Mouse (Mus musculus) hindbrain, embryonic 16.5 days (tissue): ENCODE measurements at regions not wholly inside any gene's neighbourhood (a gene's known extent, or its start where the extent isn't known, plus 50 kb on each side); places are given as distances from the start of the nearest gene placed in this dataset.
A peak's percentile ranks its signal among the peaks of the same experiment; 100 is the strongest.
"Not testable (repeated sequence)": the region's sequence is repeated elsewhere in the genome, so short reads cannot be mapped to it uniquely, and the experiment has no call there.

Experiments used
- ATAC-seq: fragments of 200-750 bp; cut with Nextera tagmentation; 2 replicates; pipeline ENCODE4 v1.8.0; 2017; ENCODE audit warnings: moderate TSS enrichment, moderate library complexity
- H3K27ac ChIP-seq: fragments of 300-500 bp; sonication (generic); 2 replicates; pipeline ENCODE4 v1.5.1; 2014; ENCODE audit warnings: low read depth, mild to moderate bottlenecking, control low read depth, low read length, moderate library complexity
- H3K27me3 ChIP-seq: fragments of 300-500 bp; sonication (generic); replicated peaks from 2 replicates; pipeline ENCODE4 v1.6.1; 2014; ENCODE audit warnings: low read length; ENCODE audit not compliant: control insufficient read depth, insufficient read depth
- H3K36me3 ChIP-seq: fragments of 300-500 bp; sonication (generic); 2 replicates; pipeline ENCODE4 v1.6.1; 2014; ENCODE audit warnings: mild to moderate bottlenecking, low read length, moderate library complexity, mixed read lengths; ENCODE audit not compliant: control insufficient read depth, insufficient read depth
- H3K4me1 ChIP-seq: fragments of 300-500 bp; sonication (generic); 2 replicates; pipeline ENCODE4 v1.6.1; 2014; ENCODE audit warnings: low read depth, low read length; ENCODE audit not compliant: control insufficient read depth, insufficient read depth
- H3K4me2 ChIP-seq: fragments of 300-500 bp; sonication (generic); 2 replicates; pipeline ENCODE4 v1.6.1; 2014; ENCODE audit warnings: mild to moderate bottlenecking, low read length, control low read depth, moderate library complexity
- H3K4me3 ChIP-seq: fragments of 300-500 bp; sonication (generic); 2 replicates; pipeline ENCODE4 v1.5.1; 2014; ENCODE audit warnings: mild to moderate bottlenecking, low read length, control low read depth, moderate library complexity
- H3K9ac ChIP-seq: fragments of 300-500 bp; sonication (generic); 2 replicates; pipeline ENCODE4 v1.6.1; 2014; ENCODE audit warnings: low read depth, mild to moderate bottlenecking, control low read depth, low read length, moderate library complexity
- H3K9me3 ChIP-seq: fragments of 300-500 bp; sonication (generic); 2 replicates; pipeline ENCODE4 v1.6.1; 2014; ENCODE audit warnings: mild to moderate bottlenecking, low read length, moderate library complexity; ENCODE audit not compliant: control insufficient read depth
- WGBS: fragments of 180-500 bp; shearing (Covaris S2); extraction: QIAGEN DNeasy Blood & Tissue Kit; methylation state at CpG from one replicate; pipeline ENCODE4 v1.1.7; 2014; 5-methylcytosine and 5-hydroxymethylcytosine counted together

DNA sequence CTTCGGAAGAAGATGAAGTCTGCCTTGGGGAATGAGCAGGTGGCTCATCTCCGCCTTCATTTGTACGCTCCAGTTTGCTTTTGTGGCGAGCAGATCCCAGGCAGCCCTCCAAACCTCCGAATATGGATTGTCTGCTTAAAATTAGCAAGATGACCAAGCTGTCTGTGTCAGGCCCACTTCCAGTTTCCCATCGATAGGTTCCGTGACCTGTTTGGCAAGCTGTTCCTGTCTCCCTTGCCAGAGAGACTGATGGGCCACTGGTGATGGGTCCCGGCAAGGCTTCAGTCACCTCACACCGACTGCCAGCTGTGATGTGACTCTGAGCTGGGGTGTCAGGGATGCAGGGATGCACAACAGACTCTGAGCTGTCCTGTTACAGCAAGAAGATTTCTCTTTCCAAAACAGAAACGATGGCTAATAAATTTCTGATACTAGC lies 96.4 kb downstream of the Enc1 start:
- Histone ChIP-seq H3K36me3 (no peaks in the 10 kb centered on the region), H3K9ac (no peak overlapping the region), H3K4me2 (no peak overlapping the region), H3K4me3 (no peak overlapping the region), H3K27me3 (no peaks in the 10 kb centered on the region), H3K27ac (no peak overlapping the region), H3K4me1 (peaks cover 12% of the 10 kb centered on the region), H3K9me3 (no peaks in the 10 kb centered on the region)
- 37% methylated on average over 10 of the region's 10 CpGs for WGBS
- ATAC-seq = peak; percentile 59; the same call in 1 of the 2 replicates

DNA sequence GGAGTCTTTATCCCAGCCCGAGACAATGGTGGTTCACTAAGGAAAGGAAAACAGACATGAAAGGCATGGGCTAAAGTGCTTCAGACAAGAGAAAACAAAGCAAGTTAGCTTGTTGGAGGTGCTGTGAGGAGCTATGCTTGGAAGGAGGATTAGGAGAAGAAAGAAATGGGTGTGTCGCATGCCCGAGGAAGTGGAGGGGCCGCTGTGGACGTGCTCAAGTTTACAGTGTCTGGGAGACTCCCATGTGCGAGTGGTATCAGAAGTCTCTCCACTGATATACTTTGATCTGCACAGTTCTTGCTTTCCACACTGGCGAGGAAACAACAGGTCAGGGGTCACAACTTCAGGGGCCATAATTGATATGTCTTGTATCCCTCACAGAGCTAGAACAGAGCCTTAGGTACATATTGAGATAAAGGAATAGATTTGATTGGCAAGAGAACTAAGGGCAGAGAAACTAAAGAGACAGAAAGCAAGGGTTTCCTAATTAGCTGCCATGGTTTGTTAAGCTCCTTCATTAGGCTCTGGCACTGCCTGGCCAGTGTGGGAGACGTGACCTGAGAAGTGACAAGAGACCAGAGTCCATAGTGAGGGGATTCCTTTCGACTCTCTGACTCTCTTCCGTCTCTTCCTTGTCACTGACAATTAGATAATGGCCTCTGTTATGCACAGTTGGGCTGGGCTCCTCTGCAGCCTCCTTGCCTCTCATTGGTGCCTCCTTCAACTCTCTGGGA lies 93.1 kb downstream of the Enc1 start:
- Histone ChIP-seq H3K36me3 (no peaks in the 10 kb centered on the region), H3K9me3 (no peaks in the 10 kb centered on the region), H3K4me2 (no peak overlapping the region), H3K27ac (no peak overlapping the region), H3K4me3 (no peak overlapping the region), H3K4me1 (peaks cover 12% of the 10 kb centered on the region), H3K9ac (no peak overlapping the region), H3K27me3 (no peaks in the 10 kb centered on the region)
- 21% methylated on average over 10 of the region's 10 CpGs for WGBS
- no peak for ATAC-seq

DNA sequence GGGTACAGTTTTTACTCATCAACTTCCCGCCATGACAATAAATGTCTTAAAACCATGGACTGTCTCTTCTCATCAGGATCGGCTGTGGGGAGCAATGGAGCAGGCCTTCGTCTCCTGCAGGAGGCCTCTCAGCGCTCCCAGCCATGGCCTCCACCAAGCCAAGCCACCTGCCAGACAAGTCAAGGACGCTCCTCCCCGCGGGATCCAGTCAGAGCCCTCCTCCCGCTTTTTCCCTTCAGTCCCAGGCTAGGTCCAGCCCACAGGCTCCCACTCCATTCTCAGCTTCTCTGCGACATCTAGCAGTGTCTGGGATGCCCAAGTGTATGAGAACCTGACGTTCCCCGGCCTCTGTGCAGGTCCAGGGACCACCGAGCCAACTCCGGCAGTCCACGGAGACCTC lies 90.2 kb downstream of the Enc1 start:
- Histone ChIP-seq H3K9ac (no peak overlapping the region), H3K4me1 (no peaks in the 10 kb centered on the region), H3K36me3 (no peaks in the 10 kb centered on the region), H3K4me3 (no peak overlapping the region), H3K27me3 (no peaks in the 10 kb centered on the region), H3K9me3 (no peaks in the 10 kb centered on the region), H3K27ac (no peak overlapping the region), H3K4me2 (no peak overlapping the region)
- ATAC-seq = no peak
- 88% methylated on average over 14 of the region's 14 CpGs for WGBS

DNA sequence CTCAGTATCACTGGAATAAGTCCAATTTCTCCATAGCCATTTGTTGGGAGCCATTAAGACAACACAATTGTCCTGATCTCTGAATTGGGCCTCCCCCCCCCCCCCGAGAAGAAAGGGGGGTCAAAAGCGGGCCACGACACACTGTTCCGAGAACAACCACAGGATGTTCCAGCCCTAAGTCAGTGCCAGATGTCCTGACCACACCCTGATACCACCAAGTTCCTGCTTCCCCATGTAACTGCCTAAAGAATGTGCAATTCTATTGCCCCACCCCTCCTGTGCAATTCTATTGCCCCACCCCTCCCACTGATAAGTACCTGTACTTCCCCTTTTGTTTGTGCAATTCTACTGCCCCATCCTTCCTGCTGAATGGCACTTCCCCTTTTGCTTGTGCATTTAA lies 80.4 kb downstream of the Enc1 start:
- not testable (repeated sequence) for ATAC-seq, H3K36me3 ChIP-seq
- WGBS = 77% methylated on average over 4 of the region's 4 CpGs

DNA sequence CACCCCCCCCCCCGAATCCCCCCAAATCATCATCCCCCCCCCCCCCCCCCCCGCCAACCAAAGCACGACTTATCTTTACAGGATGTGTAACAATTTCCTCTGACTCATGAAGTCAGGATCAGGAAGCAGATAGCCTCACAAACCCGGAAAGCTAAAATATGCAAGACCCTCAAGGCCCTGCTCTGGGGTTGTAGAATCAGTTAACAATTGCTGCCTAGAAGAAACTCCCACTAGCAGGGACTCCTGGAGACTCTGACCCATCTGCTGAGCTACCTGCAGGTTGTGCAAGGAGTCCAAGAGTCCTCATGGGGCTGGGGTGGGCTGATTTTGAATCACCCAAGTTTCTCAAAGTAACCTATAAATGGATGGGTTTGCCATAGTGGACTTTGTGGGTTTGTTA lies 79.9 kb downstream of the Enc1 start:
- ATAC-seq = no peak

More for the DNA sequence above, 80.4 kb downstream of the Enc1 start:
- H3K4me1 ChIP-seq, H3K4me3 ChIP-seq, H3K9me3 ChIP-seq, H3K4me2 ChIP-seq, H3K27ac ChIP-seq, H3K9ac ChIP-seq, H3K27me3 ChIP-seq: not testable (repeated sequence)

DNA sequence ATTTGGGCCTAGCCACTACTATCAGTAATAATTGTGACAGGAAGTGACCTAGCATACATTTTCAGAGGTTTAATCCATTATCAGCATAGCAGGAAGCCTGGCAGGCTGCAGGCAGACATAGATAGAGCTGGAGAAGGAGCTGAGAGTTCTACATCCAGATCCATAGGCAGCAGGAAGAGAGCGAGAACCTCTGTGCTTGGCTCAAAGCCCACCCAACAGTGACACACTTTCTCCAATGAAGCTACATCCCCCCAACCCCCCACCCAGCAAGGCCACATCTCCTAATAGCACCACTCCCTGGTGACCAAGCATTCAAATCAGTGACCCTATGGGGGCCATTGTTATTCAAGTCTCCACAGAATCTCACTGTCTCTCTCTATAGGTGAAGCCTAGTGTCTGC lies 79.4 kb downstream of the Enc1 start:
- Histone ChIP-seq H3K27me3 (no peaks in the 10 kb centered on the region), H3K27ac (no peak overlapping the region), H3K9ac (no peak overlapping the region), H3K36me3 (no peaks in the 10 kb centered on the region), H3K4me1 (no peaks in the 10 kb centered on the region), H3K4me3 (no peak overlapping the region), H3K9me3 (no peaks in the 10 kb centered on the region), H3K4me2 (no peak overlapping the region)
- WGBS = 86% methylated on average over 1 of the region's 1 CpGs
- ATAC-seq = no peak

More for the DNA sequence above, 79.9 kb downstream of the Enc1 start:
- H3K9me3 ChIP-seq = no peaks in the 10 kb centered on the region
- no peak overlapping the region for H3K4me3 ChIP-seq
- 22% methylated on average over 3 of the region's 4 CpGs for WGBS
- no peaks in the 10 kb centered on the region for H3K4me1 ChIP-seq
- H3K27me3 ChIP-seq = no peaks in the 10 kb centered on the region
- H3K36me3 ChIP-seq = no peaks in the 10 kb centered on the region
- no peak overlapping the region for H3K9ac ChIP-seq
- no peak overlapping the region for H3K4me2 ChIP-seq
- H3K27ac ChIP-seq = no peak overlapping the region

DNA sequence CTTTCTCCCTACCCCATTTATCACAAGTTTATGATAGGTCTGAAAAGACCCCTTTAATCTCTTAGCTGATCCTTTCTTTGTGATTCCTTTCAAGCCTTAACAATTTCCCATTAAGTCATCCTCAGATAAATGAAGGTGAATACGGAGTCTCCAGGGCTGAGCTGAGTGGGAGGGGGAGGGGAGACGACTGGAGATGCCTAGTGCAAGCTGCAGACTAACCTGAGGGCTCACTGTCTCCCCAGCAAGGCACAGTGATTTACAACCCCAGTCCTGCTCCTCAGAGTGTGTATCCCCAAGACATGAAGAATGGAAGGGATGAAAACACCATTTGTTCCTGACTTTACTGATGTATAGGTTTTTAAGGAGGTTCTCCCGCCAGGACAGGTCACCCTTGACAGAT lies 76.7 kb downstream of the Enc1 start:
- no peaks in the 10 kb centered on the region for H3K27me3 ChIP-seq
- peaks cover 7% of the 10 kb centered on the region for H3K4me1 ChIP-seq
- no peak overlapping the region for H3K4me2 ChIP-seq
- H3K9ac ChIP-seq = no peak overlapping the region
- peak; percentile 64 for ATAC-seq
- WGBS = 18% methylated on average over 3 of the region's 3 CpGs
- no peak overlapping the region for H3K27ac ChIP-seq
- H3K36me3 ChIP-seq = no peaks in the 10 kb centered on the region
- H3K4me3 ChIP-seq = no peak overlapping the region
- H3K9me3 ChIP-seq = no peaks in the 10 kb centered on the region

DNA sequence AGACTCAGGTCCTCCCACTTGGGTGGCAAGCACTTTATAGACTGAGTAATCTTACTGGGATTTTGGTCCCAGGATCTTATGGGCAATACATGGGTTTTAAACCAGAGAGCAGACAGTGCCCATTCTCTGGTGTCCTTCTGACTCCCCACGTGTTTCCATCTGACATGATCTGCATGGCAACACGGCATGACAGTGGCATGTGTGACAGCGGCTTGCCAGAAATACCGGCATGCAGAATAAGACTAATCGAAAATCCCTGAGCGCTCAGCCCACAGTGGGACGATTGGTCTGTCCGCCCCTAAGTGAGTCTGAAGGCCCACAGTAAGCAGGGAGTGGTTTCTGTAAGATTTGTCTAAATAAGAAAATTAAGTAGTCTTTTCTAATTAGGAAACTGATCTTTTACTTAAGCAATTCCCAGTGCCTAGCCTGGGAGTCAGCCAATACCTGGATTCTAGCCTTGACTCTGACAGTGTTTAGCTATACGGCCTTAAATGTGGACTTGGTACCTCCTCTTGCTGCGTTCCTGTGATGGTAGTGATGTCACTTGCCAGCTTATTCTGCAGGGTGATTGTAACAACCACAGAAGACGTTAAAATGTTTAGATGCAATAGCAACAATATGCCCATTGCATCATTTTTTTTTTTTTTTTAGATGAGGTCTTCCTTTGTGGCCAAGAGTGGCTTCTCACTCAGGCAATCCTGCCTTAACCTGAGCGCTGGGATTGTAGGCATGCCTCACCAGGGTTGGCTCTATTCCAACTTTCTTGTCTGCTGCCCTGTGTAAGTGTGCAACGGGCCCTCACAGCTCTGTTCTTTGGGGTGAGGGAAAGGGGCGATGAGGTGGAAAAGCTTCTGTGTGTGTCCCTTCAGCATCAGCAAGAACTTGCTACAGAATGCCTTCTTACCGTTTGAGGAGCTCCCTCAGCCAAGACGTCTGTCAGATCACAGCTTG lies 71.8 kb downstream of the Enc1 start:
- peak; percentile 54; the same call in 1 of the 2 replicates for ATAC-seq
- Histone ChIP-seq H3K9ac (no peak overlapping the region), H3K27ac (no peak overlapping the region), H3K9me3 (no peaks in the 10 kb centered on the region), H3K4me1 (peaks cover 7% of the 10 kb centered on the region), H3K4me2 (no peak overlapping the region), H3K36me3 (no peaks in the 10 kb centered on the region), H3K4me3 (no peak overlapping the region), H3K27me3 (no peaks in the 10 kb centered on the region)
- WGBS = 60% methylated on average over 16 of the region's 16 CpGs

DNA sequence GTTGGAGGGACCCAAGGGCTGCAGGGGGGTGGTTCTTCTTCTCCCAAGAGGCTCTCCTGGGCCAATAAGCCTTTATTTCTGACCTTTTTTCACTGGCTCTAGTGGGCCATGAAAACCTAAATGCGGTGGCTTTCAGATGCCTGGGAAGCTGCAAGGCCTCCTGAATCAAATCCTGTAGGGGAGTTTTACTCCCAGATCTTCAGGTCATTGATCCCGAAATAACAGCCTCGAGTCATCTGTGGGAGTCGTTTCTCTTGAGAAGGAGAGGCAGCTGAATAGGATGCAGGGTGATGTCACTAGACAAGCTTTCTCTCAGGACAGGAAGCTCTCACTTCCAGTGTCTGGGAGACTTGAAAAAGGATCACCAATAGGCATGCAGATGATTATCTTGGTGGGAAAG lies 70.4 kb downstream of the Enc1 start:
- WGBS = 5% methylated on average over 4 of the region's 4 CpGs
- Histone ChIP-seq H3K27me3 (no peaks in the 10 kb centered on the region), H3K27ac (no peak overlapping the region), H3K9ac (no peak overlapping the region), H3K4me3 (no peak overlapping the region), H3K4me1 (peaks cover 7% of the 10 kb centered on the region), H3K4me2 (no peak overlapping the region), H3K36me3 (no peaks in the 10 kb centered on the region), H3K9me3 (no peaks in the 10 kb centered on the region)
- no peak for ATAC-seq
